Mouse (Mus musculus) layer of hippocampus, adult 8-10 months (tissue): ENCODE measurements around the gene Gmds. TPM values are rescaled to one million over a fixed set of nuclear protein-coding genes. Genes with fewer than 3 reads are reported as not detected.

ENCODE experiments used
- DNase-seq, 2 experiments: peaks; one replicate each; pipeline ENCODE4 v3.0.0; 2022; ENCODE audit warnings: low spot score in 2 of 2
- total RNA-seq, 4 experiments: library from RNA; stranded (reverse); gene quantifications; 2 replicates each; pipeline ENCODE4 v1.2.4; 2022

The Gmds gene
- total RNA-seq, 4 experiments from 2014 or later, result 13.5 to 14.6 (median 14.4) TPM

GRCm38 (mm10) chr13:31878805-31879477 lies 459.6 kb downstream of the Gmds start:
- peak; percentile 25 to 52 for DNase-seq

GRCm38 (mm10) chr13:31877061-31877460 lies 461.5 kb downstream of the Gmds start:
- DNase-seq, result no peak

- DNase-seq, result no peak
These were observed 464.1 kb downstream of the Gmds start for GRCm38 (mm10) chr13:31874427-31874826.

- no peak for DNase-seq
These were observed 465.3 kb downstream of the Gmds start for GRCm38 (mm10) chr13:31873269-31873668.

- no peak for DNase-seq
These were observed 473.8 kb downstream of the Gmds start for GRCm38 (mm10) chr13:31864786-31865185.

GRCm38 (mm10) chr13:31863461-31863860 lies 475.1 kb downstream of the Gmds start:
- DNase-seq, result no peak

GRCm38 (mm10) chr13:31860200-31860599 lies 478.3 kb downstream of the Gmds start:
- no peak for DNase-seq

GRCm38 (mm10) chr13:31854000-31854399 lies 484.5 kb downstream of the Gmds start:
- DNase-seq, result no peak

- DNase-seq, result no peak
These were observed 485.0 kb downstream of the Gmds start for GRCm38 (mm10) chr13:31853564-31853963.

- no peak for DNase-seq
These were observed 489.1 kb downstream of the Gmds start for GRCm38 (mm10) chr13:31849258-31849971.

- no peak for DNase-seq
These were observed 502.7 kb downstream of the Gmds start for GRCm38 (mm10) chr13:31835802-31836201.

- DNase-seq, result no peak
These were observed 508.2 kb downstream of the Gmds start for GRCm38 (mm10) chr13:31830332-31830731.

GRCm38 (mm10) chr13:31828446-31828845 lies 510.1 kb downstream of the Gmds start:
- DNase-seq, result no peak

GRCm38 (mm10) chr13:31827820-31828332 lies 510.7 kb downstream of the Gmds start:
- DNase-seq, result no peak

GRCm38 (mm10) chr13:31827160-31827559 lies 511.4 kb downstream of the Gmds start:
- no peak for DNase-seq

GRCm38 (mm10) chr13:31825180-31825579 lies 513.4 kb downstream of the Gmds start:
- DNase-seq, result no peak

GRCm38 (mm10) chr13:31823316-31823715 lies 515.2 kb downstream of the Gmds start:
- DNase-seq, result no peak

- no peak for DNase-seq
These were observed 517.5 kb downstream of the Gmds start for GRCm38 (mm10) chr13:31821050-31821449.

GRCm38 (mm10) chr13:31820587-31821017 lies 517.9 kb downstream of the Gmds start:
- no peak for DNase-seq

GRCm38 (mm10) chr13:31819664-31820405 lies 518.7 kb downstream of the Gmds start:
- no peak for DNase-seq

GRCm38 (mm10) chr13:31818337-31818736 lies 520.2 kb downstream of the Gmds start:
- no peak for DNase-seq
